Mouse (Mus musculus) lung, postnatal 14 days (tissue): Measurements from ENCODE around the gene Nkx1-1.

Experiments
- DNase-seq: peaks from one replicate; pipeline ENCODE4 v3.0.0; 2021

The Nkx1-1 gene

GRCm38 (mm10) chr5:33433201-33434138 is at the start of gene Nkx1-1:
Gene Nkx1-1, minus strand, starts transcription at chr5:33433976.
- DNase-seq: no peak

GRCm38 (mm10) chr5:33481318-33481685 is 47.5 kb upstream of the Nkx1-1 start:
- DNase-seq: no peak

- no peak for DNase-seq
Observed at GRCm38 (mm10) chr5:33480582-33481317, 47.0 kb upstream of the Nkx1-1 start.

GRCm38 (mm10) chr5:33465464-33465863 is 31.7 kb upstream of the Nkx1-1 start:
- DNase-seq: no peak

- DNase-seq: no peak
Observed at GRCm38 (mm10) chr5:33464390-33464789, 30.6 kb upstream of the Nkx1-1 start.

- DNase-seq: no peak
Observed at GRCm38 (mm10) chr5:33459111-33459510, 25.3 kb upstream of the Nkx1-1 start.

GRCm38 (mm10) chr5:33458132-33458622 is 24.4 kb upstream of the Nkx1-1 start:
- no peak for DNase-seq

- no peak for DNase-seq
Observed at GRCm38 (mm10) chr5:33455737-33456136, 22.0 kb upstream of the Nkx1-1 start.

- DNase-seq: no peak
Observed at GRCm38 (mm10) chr5:33443794-33444193, 10.0 kb upstream of the Nkx1-1 start.

GRCm38 (mm10) chr5:33442927-33443710 is 9.3 kb upstream of the Nkx1-1 start:
- peak; percentile 57 for DNase-seq

GRCm38 (mm10) chr5:33438214-33438613 is 4.4 kb upstream of the Nkx1-1 start:
- DNase-seq: peak; percentile 97

GRCm38 (mm10) chr5:33435941-33436340 is 2.2 kb upstream of the Nkx1-1 start:
- DNase-seq: no peak

GRCm38 (mm10) chr5:33435151-33435550 is 1.4 kb upstream of the Nkx1-1 start:
- no peak for DNase-seq

- no peak for DNase-seq
Observed at GRCm38 (mm10) chr5:33434141-33434780, 485 bp upstream of the Nkx1-1 start.

GRCm38 (mm10) chr5:33432057-33432935 is 1.5 kb downstream of the Nkx1-1 start:
- DNase-seq: no peak

- no peak for DNase-seq
Observed at GRCm38 (mm10) chr5:33431173-33432005, 2.4 kb downstream of the Nkx1-1 start.

GRCm38 (mm10) chr5:33430511-33431172 is 3.1 kb downstream of the Nkx1-1 start:
- DNase-seq: no peak

- DNase-seq: no peak
Observed at GRCm38 (mm10) chr5:33430106-33430505, 3.7 kb downstream of the Nkx1-1 start.

- DNase-seq: no peak
Observed at GRCm38 (mm10) chr5:33427461-33427860, 6.3 kb downstream of the Nkx1-1 start.

- DNase-seq: no peak
Observed at GRCm38 (mm10) chr5:33420313-33420712, 13.5 kb downstream of the Nkx1-1 start.
